Mouse (Mus musculus): ENCODE measurements around the gene Pdzd2.

Pdzd2 gene

GRCm38 (mm10) chr15:12539618-12540302 is 200.0 kb downstream of the Pdzd2 start:
- no peak for DNase-seq (ENCODE audit: low read depth, low spot score)

- DNase-seq (ENCODE audit: low read depth, low spot score), result no peak
Measured at GRCm38 (mm10) chr15:12533254-12533653, 206.5 kb downstream of the Pdzd2 start.

DNA sequence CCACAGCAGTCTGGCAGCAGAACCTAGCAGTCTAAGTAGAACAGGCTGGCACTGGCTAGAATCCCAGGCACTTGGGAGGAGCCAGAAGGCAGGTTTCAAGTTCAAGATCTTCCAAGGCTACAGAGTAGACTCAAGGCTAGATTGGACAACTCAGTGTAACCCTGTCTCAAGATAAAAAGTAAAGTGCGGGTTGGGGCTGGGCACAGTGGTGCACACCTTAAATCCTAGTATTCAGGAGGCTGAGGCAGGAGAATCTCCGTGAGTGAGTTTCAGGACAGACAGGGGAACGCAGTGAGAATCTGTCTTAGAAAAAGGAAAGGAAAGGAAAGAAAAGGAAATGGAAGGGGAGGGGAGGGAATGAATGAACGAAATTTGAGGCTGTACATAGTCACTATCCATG is 207.2 kb downstream of the Pdzd2 start:
- no peak for DNase-seq (ENCODE audit: low read depth, low spot score)

DNA sequence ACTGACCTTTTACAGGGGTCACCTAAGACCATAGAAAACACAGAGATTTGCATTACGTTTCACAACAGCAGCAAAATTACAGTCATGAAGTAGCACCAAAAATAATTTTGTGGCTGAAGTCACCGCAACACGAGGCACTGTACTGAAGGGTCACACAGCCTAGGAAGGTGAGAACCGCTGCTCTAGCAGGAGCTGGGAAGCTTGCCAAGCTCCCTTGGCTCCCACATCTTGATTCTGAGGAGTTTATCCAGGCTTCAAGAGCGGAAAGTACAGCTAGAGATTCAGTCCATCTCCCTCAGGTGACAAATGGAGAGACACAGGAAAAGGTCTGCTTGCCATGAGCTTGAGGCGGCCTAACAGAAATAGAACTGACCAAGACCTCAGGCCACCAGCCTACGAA is 216.9 kb downstream of the Pdzd2 start:
- DNase-seq (ENCODE audit: low read depth, low spot score), result peak; percentile 71

DNA sequence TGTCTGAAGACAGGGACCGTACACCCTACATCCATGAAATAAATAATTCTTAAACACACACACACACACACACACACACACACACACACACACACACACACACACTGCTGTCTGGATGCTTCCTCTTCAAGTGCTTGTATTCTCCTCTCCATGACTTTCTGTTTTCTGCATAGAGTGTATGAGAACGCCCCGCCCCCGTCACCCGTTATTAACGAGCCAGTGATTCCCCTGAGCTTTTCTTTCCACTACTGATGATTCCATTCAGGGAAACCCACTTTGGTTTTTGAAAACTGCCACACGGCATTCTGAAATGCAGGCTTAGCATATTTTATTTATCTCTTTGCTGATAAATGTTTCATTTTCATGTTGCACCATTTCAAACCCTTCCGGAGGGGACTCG is 219.4 kb downstream of the Pdzd2 start:
- no peak for DNase-seq (ENCODE audit: low read depth, low spot score)

GRCm38 (mm10) chr15:12518370-12518973 is 221.3 kb downstream of the Pdzd2 start:
- DNase-seq (ENCODE audit: low read depth, low spot score), result peak; percentile 15

- DNase-seq (ENCODE audit: low read depth, low spot score), result no peak
Measured at GRCm38 (mm10) chr15:12517314-12517813, 222.4 kb downstream of the Pdzd2 start.

DNA sequence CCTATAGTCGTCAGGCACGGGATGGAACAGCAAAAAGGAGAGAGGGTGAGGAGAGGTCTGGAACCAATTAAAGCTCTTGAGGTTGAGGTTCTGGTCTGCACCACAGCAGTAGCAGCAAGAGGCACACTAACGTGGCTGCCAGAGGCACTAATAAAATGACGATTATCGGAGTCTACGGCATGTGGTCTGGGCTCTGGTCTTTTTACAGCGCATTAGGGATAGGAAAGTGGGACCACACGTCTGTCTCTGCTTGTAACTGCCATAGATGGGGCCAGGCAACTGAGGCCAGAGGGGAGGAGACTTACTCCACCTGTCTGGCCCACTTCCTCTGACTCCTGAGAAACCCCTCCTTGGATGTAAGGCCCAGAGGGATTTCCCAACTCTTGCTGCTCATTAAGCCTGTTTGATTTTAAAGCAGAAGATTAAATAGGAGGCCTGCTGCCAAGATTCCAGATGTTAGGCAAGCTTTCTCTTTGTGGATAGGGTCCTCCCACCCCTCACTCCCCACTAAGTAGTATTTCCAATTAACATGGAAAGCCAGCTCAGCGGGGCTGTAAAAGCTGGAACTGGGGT is 224.4 kb downstream of the Pdzd2 start:
- no peak for DNase-seq (ENCODE audit: low read depth, low spot score)

- peak; percentile 68 for DNase-seq (ENCODE audit: low read depth, low spot score)
Measured at GRCm38 (mm10) chr15:12513526-12513925, 226.2 kb downstream of the Pdzd2 start.

GRCm38 (mm10) chr15:12508765-12509377 is 230.9 kb downstream of the Pdzd2 start:
- DNase-seq (ENCODE audit: low read depth, low spot score), result no peak

- no peak for DNase-seq (ENCODE audit: low read depth, low spot score)
Measured at GRCm38 (mm10) chr15:12507523-12507922, 232.2 kb downstream of the Pdzd2 start.

GRCm38 (mm10) chr15:12506514-12506913 is 233.2 kb downstream of the Pdzd2 start:
- DNase-seq (ENCODE audit: low read depth, low spot score), result no peak

DNA sequence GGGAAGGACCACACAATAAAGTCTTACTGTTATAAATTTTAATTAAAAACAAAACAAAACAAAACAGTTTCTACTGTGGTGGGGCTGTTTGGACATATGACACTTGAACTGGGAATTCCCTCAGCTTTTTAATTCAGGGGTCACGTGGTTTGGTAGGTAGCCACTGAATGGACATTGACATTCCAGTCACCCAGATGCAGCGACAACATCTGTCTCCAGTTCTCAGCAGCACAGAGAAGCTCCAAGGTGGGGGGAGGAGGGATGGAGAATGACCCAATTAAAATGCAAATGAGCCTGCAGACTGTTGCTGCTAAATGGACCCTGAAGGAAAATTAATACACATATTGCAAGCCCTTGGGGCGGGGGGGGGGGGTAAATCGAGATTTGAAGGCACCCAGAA is 233.6 kb downstream of the Pdzd2 start:
- no peak for DNase-seq (ENCODE audit: low read depth, low spot score)

DNA sequence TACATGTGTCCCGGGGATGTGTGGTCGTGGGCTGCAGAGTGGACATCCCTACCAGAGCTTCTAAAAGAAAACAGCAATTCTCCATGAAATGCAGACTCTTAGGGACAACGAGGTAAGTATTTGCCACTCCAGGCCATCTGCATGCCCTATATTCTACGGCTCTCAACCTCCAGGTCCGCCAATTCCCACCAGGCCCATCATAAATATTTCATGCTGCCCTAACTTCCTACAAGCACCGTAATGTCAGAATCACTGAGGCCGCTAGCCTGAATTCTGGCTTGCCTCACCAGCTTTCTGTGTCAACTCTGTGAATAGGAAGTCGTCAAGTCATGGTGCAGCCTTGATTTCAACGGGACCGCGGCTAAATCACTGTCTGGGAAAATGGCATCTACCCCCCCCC is 234.2 kb downstream of the Pdzd2 start:
- DNase-seq (ENCODE audit: low read depth, low spot score), result no peak

GRCm38 (mm10) chr15:12503907-12504306 is 235.8 kb downstream of the Pdzd2 start:
- no peak for DNase-seq (ENCODE audit: low read depth, low spot score)

DNA sequence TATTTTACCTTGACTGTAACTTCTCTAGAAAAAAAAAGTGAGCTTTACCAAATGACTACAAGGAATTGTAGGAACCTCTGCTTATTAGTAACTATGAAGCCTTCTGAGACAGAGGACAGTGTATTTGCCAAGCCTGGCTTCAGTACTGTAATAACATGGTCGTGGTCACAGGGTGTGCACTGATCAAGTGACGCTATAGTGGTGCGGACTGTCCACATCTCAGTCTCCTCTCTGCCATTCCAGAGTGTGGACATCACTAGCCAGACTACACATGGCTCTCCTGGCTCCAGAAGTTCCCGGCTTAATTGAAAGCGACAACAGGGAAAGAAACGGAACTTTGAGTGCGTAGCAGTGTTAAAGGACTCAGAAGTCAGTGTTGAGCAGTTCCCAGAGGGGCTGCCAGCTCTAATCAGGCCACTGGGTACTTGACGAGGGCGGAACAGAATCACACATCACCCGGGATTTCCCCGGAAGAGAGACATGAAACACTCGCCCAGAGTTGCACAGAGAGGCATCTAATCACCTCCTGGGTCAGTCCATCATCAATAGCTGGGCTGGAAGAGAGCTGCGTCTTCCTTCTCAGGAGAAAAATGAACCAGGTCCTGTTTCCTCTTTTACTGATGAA is 237.7 kb downstream of the Pdzd2 start:
- DNase-seq (ENCODE audit: low read depth, low spot score), result peak; percentile 27

- DNase-seq (ENCODE audit: low read depth, low spot score), result no peak
Measured at GRCm38 (mm10) chr15:12500674-12501073, 239.1 kb downstream of the Pdzd2 start.

GRCm38 (mm10) chr15:12494084-12494483 is 245.6 kb downstream of the Pdzd2 start:
- no peak for DNase-seq (ENCODE audit: low read depth, low spot score)

DNA sequence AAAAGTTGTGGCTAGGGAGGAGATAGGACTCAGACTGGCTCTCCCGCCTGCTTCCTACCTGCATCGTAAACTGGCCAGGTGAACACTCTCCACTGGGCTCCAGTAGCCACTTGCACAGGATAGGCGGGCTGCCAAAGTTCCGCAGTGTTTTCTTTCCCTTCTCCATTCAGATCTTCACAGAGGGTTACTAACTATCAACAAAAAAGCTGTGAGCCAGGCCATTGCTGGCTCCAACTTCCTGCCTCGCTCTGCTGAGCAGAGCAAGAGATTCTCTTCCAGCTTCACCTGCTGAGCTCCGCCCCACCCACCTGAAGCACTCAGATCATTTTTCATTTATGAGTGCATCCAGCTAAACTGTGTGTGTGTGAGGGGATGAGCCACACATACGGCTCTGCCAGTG is 246.5 kb downstream of the Pdzd2 start:
- no peak for DNase-seq (ENCODE audit: low read depth, low spot score)

GRCm38 (mm10) chr15:12490969-12491368 is 248.8 kb downstream of the Pdzd2 start:
- peak; percentile 71 for DNase-seq (ENCODE audit: low read depth, low spot score)

GRCm38 (mm10) chr15:12490527-12490926 is 249.2 kb downstream of the Pdzd2 start:
- DNase-seq (ENCODE audit: low read depth, low spot score), result peak; percentile 59

- DNase-seq (ENCODE audit: low read depth, low spot score), result peak; percentile 18
Measured at GRCm38 (mm10) chr15:12488316-12488715, 251.4 kb downstream of the Pdzd2 start.

Data from skeletal muscle tissue, adult 2 months (tissue).